Mouse (Mus musculus) cerebellum, adult (tissue): ENCODE measurements at regions not wholly inside any gene's neighbourhood (a gene's known extent, or its start where the extent isn't known, plus 50 kb on each side); places are given as distances from the start of the nearest gene placed in this dataset.
"Not testable (repeated sequence)": the region's sequence is repeated elsewhere in the genome, so short reads cannot be mapped to it uniquely, and the experiment has no call there.

Source experiments
- ATAC-seq: cut with Nextera tagmentation; 2 replicates; pipeline ENCODE4 v1.9.2; 2017; ENCODE audit warnings: mild to moderate bottlenecking, moderate library complexity, mixed read lengths; ENCODE audit not compliant: insufficient number of reproducible peaks, low FRiP score, low TSS enrichment

- no peak for ATAC-seq
Measured at GRCm38 (mm10) chr4:10670846-10671428, 203.4 kb upstream of the 2610301B20Rik start.

- ATAC-seq, result no peak
Measured at GRCm38 (mm10) chr4:10691086-10691485, 183.2 kb upstream of the 2610301B20Rik start.

GRCm38 (mm10) chr4:10692860-10693259, 181.4 kb upstream of the 2610301B20Rik start:
- no peak for ATAC-seq

- no peak for ATAC-seq
Measured at GRCm38 (mm10) chr4:10693446-10694105, 180.7 kb upstream of the 2610301B20Rik start.

GRCm38 (mm10) chr4:10694106-10694748, 180.1 kb upstream of the 2610301B20Rik start:
- ATAC-seq, result not testable (repeated sequence)

- ATAC-seq, result no peak
Measured at GRCm38 (mm10) chr4:10697225-10697836, 177.0 kb upstream of the 2610301B20Rik start.

- no peak for ATAC-seq
Measured at GRCm38 (mm10) chr4:10698637-10699036, 175.7 kb upstream of the 2610301B20Rik start.

GRCm38 (mm10) chr4:10701479-10701878, 172.8 kb upstream of the 2610301B20Rik start:
- ATAC-seq, result no peak

GRCm38 (mm10) chr4:10703212-10703611, 171.1 kb upstream of the 2610301B20Rik start:
- no peak for ATAC-seq

- ATAC-seq, result no peak
Measured at GRCm38 (mm10) chr4:10707016-10707657, 167.2 kb upstream of the 2610301B20Rik start.

- ATAC-seq, result no peak
Measured at GRCm38 (mm10) chr4:10707658-10708056, 166.6 kb upstream of the 2610301B20Rik start.

- no peak for ATAC-seq
Measured at GRCm38 (mm10) chr4:10711939-10712533, 162.3 kb upstream of the 2610301B20Rik start.

GRCm38 (mm10) chr4:10723341-10723740, 151.0 kb upstream of the 2610301B20Rik start:
- ATAC-seq, result no peak

- peak; percentile 26; the same call in 1 of the 2 replicates for ATAC-seq
Measured at GRCm38 (mm10) chr4:10727894-10728293, 146.4 kb upstream of the 2610301B20Rik start.

- no peak for ATAC-seq
Measured at GRCm38 (mm10) chr4:10745207-10745606, 129.1 kb upstream of the 2610301B20Rik start.

GRCm38 (mm10) chr4:10748816-10749215, 125.5 kb upstream of the 2610301B20Rik start:
- ATAC-seq, result no peak

- ATAC-seq, result not testable (repeated sequence)
Measured at GRCm38 (mm10) chr4:10750377-10751062, 123.8 kb upstream of the 2610301B20Rik start.

GRCm38 (mm10) chr4:10753176-10753575, 121.1 kb upstream of the 2610301B20Rik start:
- ATAC-seq, result no peak

GRCm38 (mm10) chr4:10759491-10759890, 114.8 kb upstream of the 2610301B20Rik start:
- ATAC-seq, result no peak

GRCm38 (mm10) chr4:10767676-10768075, 106.6 kb upstream of the 2610301B20Rik start:
- peak; percentile 50; the same call in 1 of the 2 replicates for ATAC-seq
